Mouse (Mus musculus): ENCODE measurements around the gene Wdr20. TPM values are rescaled to one million over a fixed set of nuclear protein-coding genes. Genes with fewer than 3 reads are reported as not detected.

Gene Wdr20
- polyA plus RNA-seq, 1 experiment from 2014 or later = 22.1 TPM

GRCm38 (mm10) chr12:110764531-110764930 lies 26.8 kb downstream of the Wdr20 start:
- H3K27ac ChIP-seq = no peak overlapping the region
- H3K27me3 ChIP-seq = no peaks in the 10 kb centered on the region

DNA sequence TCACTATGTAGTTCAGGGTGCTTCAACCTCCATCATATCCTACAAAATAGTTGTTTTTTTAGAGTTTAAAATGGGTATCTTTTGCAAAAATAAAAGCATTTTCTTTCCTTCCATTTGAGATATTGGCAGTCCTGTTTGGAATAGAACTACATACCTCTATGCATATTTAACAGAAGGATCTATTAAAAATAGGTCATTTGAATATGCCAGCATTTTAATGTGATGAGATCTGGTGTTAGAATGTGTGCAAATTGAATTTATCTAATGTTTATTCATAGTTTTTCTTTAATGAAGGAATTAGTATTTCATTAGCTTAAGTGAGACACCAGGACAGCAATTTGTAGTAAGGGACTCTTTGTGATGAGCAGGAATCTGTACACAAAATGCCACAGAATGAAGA lies 30.8 kb downstream of the Wdr20 start:
- Histone ChIP-seq H3K4me2 (no peak overlapping the region), H3K9ac (no peak overlapping the region), H3K27ac (no peak overlapping the region), H3K9me3 (no peaks in the 10 kb centered on the region), H3K4me3 (no peak overlapping the region), H3K36me3 (no peaks in the 10 kb centered on the region), H3K4me1 (0 out of 2 replicates have a peak, but pooled peaks cover 4% of the 10 kb centered on the region), H3K27me3 (no peaks in the 10 kb centered on the region)
- no peak for ATAC-seq (ENCODE audit: insufficient number of reproducible peaks, low FRiP score, low TSS enrichment, low read depth)

More at GRCm38 (mm10) chr12:110764531-110764930, 26.8 kb downstream of the Wdr20 start:
- no peak overlapping the region for H3K9ac ChIP-seq
- no peak overlapping the region for H3K4me2 ChIP-seq
- H3K36me3 ChIP-seq = no peaks in the 10 kb centered on the region
- no peak for ATAC-seq (ENCODE audit: insufficient number of reproducible peaks, low FRiP score, low TSS enrichment, low read depth)
- WGBS = 85% methylated on average over 5 of the region's 5 CpGs
- no peaks in the 10 kb centered on the region for H3K9me3 ChIP-seq
- H3K4me3 ChIP-seq = no peak overlapping the region
- H3K4me1 ChIP-seq = 0 out of 2 replicates have a peak, but pooled peaks cover 8% of the 10 kb centered on the region

- H3K36me3 ChIP-seq = no peaks in the 10 kb centered on the region
- H3K4me2 ChIP-seq = no peak overlapping the region
- WGBS = 41% methylated on average over 6 of the region's 6 CpGs
- no peaks in the 10 kb centered on the region for H3K27me3 ChIP-seq
- 0 out of 2 replicates have a peak overlapping the region, but pooled peaks have one; percentile 22 for H3K27ac ChIP-seq
- H3K4me3 ChIP-seq = no peak overlapping the region
- 0 out of 2 replicates have a peak, but pooled peaks cover 4% of the 10 kb centered on the region for H3K4me1 ChIP-seq
- no peaks in the 10 kb centered on the region for H3K9me3 ChIP-seq
- H3K9ac ChIP-seq = no peak overlapping the region
- no peak for ATAC-seq (ENCODE audit: insufficient number of reproducible peaks, low FRiP score, low TSS enrichment, low read depth)
Observed at GRCm38 (mm10) chr12:110769660-110770297, 32.0 kb downstream of the Wdr20 start.

GRCm38 (mm10) chr12:110770479-110771247 lies 32.9 kb downstream of the Wdr20 start:
- no peak overlapping the region for H3K4me2 ChIP-seq
- WGBS = 89% methylated on average over 10 of the region's 10 CpGs
- H3K27me3 ChIP-seq = no peaks in the 10 kb centered on the region
- no peak overlapping the region for H3K9ac ChIP-seq
- H3K27ac ChIP-seq = no peak overlapping the region
- H3K4me3 ChIP-seq = no peak overlapping the region
- ATAC-seq (ENCODE audit: insufficient number of reproducible peaks, low FRiP score, low TSS enrichment, low read depth) = no peak
- H3K36me3 ChIP-seq = no peaks in the 10 kb centered on the region
- H3K9me3 ChIP-seq = no peaks in the 10 kb centered on the region
- 0 out of 2 replicates have a peak, but pooled peaks cover 4% of the 10 kb centered on the region for H3K4me1 ChIP-seq

DNA sequence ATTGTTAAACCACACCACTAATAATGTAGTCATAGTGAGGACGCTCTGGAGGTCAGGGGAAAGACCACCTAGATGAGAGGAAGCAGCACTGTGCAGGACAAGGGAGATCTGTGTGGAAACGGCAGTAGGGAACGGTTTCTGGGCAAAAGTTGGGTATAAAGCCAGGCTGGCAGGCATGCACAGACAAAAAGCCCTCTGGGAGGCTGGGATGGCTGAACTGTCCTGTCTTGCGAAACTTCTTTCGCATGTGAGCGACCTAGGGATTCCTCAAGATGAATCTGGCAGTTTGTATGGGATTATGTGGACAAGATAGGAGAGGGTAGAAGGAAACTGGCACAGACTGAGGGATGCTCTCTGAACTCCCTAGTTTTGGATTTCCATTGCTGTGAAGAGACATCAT lies 34.2 kb downstream of the Wdr20 start:
- H3K27me3 ChIP-seq = no peaks in the 10 kb centered on the region
- 0 out of 2 replicates have a peak, but pooled peaks cover 4% of the 10 kb centered on the region for H3K4me1 ChIP-seq
- no peaks in the 10 kb centered on the region for H3K36me3 ChIP-seq
- WGBS = 88% methylated on average over 6 of the region's 6 CpGs
- no peak for ATAC-seq (ENCODE audit: insufficient number of reproducible peaks, low FRiP score, low TSS enrichment, low read depth)
- H3K4me3 ChIP-seq = no peak overlapping the region
- H3K9ac ChIP-seq = no peak overlapping the region
- H3K27ac ChIP-seq = no peak overlapping the region
- no peaks in the 10 kb centered on the region for H3K9me3 ChIP-seq
- no peak overlapping the region for H3K4me2 ChIP-seq

DNA sequence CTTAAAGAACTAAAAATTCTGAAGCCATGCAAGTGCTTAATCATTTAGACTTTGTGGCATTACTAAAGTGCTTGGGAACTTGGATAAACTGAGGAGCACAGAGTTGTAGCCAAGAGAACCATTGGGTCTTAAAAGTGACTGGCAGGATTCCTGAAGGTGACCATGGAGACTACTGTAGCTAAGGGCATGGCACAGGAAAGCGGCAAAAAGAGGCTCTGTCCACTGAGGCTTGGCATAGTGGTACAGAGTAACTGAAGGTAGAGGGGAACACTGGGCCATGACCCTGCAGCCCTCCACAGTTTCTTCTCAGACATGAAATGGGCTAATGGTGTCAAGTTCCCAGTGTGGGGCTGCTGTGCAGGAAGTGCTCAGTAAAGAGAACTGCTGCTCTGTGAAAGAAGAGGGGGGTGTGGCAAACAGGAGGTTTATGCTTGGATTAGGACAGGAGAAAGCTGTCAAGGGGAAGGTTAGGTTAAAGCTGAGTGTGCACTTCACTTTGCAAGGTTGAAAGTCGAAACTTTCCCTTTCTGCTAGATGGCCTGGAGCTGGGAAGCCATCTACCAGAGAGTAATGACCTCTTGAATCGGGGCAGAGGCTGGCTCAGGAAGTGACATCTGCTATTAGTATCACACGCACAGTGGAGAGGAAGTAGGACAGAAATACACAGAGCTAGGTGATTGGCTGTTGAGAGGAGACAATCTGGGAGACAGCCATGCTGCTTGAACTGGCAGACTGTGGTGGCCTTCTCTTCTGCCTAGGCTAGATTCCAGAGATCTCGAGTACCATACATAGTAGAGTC lies 38.1 kb downstream of the Wdr20 start:
- ATAC-seq (ENCODE audit: insufficient number of reproducible peaks, low FRiP score, low TSS enrichment, low read depth) = no peak
- Histone ChIP-seq H3K27me3 (no peaks in the 10 kb centered on the region), H3K4me3 (no peak overlapping the region), H3K4me1 (no peaks in the 10 kb centered on the region), H3K4me2 (no peak overlapping the region), H3K9me3 (no peaks in the 10 kb centered on the region), H3K27ac (no peak overlapping the region), H3K9ac (no peak overlapping the region), H3K36me3 (peaks cover 11% of the 10 kb centered on the region)
- WGBS = 66% methylated on average over 5 of the region's 5 CpGs

- Histone ChIP-seq H3K9me3 (no peaks in the 10 kb centered on the region), H3K27me3 (no peaks in the 10 kb centered on the region), H3K9ac (no peak overlapping the region), H3K4me1 (no peaks in the 10 kb centered on the region), H3K4me2 (no peak overlapping the region), H3K36me3 (peaks cover 29% of the 10 kb centered on the region), H3K4me3 (no peak overlapping the region), H3K27ac (no peak overlapping the region)
- 78% methylated on average over 5 of the region's 5 CpGs for WGBS
- ATAC-seq (ENCODE audit: insufficient number of reproducible peaks, low FRiP score, low TSS enrichment, low read depth) = no peak
Observed at GRCm38 (mm10) chr12:110777853-110778252, 40.1 kb downstream of the Wdr20 start.

DNA sequence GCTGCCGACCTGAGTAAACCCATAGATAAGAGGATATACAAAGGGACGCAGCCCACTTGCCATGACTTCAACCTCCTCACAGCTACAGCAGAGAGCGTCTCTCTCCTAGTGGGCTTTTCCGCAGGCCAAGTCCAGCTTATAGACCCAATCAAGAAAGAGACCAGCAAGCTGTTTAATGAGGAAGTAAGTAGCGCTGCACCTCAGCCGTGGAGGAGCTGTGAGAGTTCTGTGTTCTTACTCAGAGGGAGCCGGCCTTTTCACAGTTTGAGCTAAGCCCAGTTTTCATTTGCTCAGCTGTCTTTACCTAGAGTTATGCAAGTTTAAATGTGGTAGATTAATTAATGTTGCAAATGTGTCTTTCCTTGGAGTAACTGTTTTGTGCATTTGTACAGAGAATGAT lies 41.6 kb downstream of the Wdr20 start:
- WGBS = 82% methylated on average over 7 of the region's 7 CpGs

GRCm38 (mm10) chr12:110781181-110781580 lies 43.4 kb downstream of the Wdr20 start:
- Histone ChIP-seq H3K4me2 (no peak overlapping the region), H3K4me1 (no peaks in the 10 kb centered on the region), H3K27me3 (no peaks in the 10 kb centered on the region), H3K27ac (no peak overlapping the region), H3K36me3 (peaks cover 44% of the 10 kb centered on the region), H3K9ac (no peak overlapping the region), H3K9me3 (no peaks in the 10 kb centered on the region), H3K4me3 (no peak overlapping the region)
- WGBS = 77% methylated on average over 8 of the region's 8 CpGs
- no peak for ATAC-seq (ENCODE audit: insufficient number of reproducible peaks, low FRiP score, low TSS enrichment, low read depth)

More for the DNA sequence above, 41.6 kb downstream of the Wdr20 start:
- no peak overlapping the region for H3K4me3 ChIP-seq
- no peaks in the 10 kb centered on the region for H3K9me3 ChIP-seq
- H3K4me1 ChIP-seq = no peaks in the 10 kb centered on the region
- H3K27me3 ChIP-seq = no peaks in the 10 kb centered on the region
- no peak overlapping the region for H3K27ac ChIP-seq
- ATAC-seq (ENCODE audit: insufficient number of reproducible peaks, low FRiP score, low TSS enrichment, low read depth) = no peak
- H3K4me2 ChIP-seq = no peak overlapping the region
- H3K36me3 ChIP-seq = peaks cover 35% of the 10 kb centered on the region
- no peak overlapping the region for H3K9ac ChIP-seq

DNA sequence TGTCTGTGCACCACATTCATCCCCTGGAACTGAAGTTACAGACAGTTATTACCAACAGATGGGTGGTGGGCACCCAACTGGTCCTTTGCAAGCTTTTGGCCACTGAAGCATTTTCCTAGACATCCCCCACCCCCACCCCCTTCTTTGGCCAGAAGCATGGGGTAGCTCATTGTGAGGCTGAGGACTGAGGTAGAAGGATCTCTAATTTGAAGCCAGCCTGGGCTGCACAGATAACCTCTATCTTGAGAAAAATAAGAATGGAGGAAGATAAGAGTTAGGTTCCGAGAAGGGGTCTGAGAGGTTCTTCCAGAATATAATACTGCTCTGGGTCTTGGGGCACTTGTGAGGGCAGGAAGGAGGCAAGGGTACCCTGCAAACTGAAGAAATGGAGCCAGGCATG lies 44.5 kb downstream of the Wdr20 start:
- Histone ChIP-seq H3K27me3 (no peaks in the 10 kb centered on the region), H3K4me1 (no peaks in the 10 kb centered on the region), H3K36me3 (peaks cover 44% of the 10 kb centered on the region), H3K4me2 (no peak overlapping the region), H3K9me3 (no peaks in the 10 kb centered on the region), H3K9ac (no peak overlapping the region), H3K27ac (no peak overlapping the region), H3K4me3 (no peak overlapping the region)
- ATAC-seq (ENCODE audit: insufficient number of reproducible peaks, low FRiP score, low TSS enrichment, low read depth) = no peak
- WGBS = 84% methylated on average over 1 of the region's 1 CpGs

- no peak overlapping the region for H3K4me3 ChIP-seq
- H3K4me2 ChIP-seq = no peak overlapping the region
- no peak for ATAC-seq (ENCODE audit: insufficient number of reproducible peaks, low FRiP score, low TSS enrichment, low read depth)
- H3K27ac ChIP-seq = no peak overlapping the region
- no peak overlapping the region for H3K9ac ChIP-seq
- WGBS = 90% methylated on average over 2 of the region's 2 CpGs
- H3K36me3 ChIP-seq = peaks cover 44% of the 10 kb centered on the region
- no peaks in the 10 kb centered on the region for H3K9me3 ChIP-seq
- H3K27me3 ChIP-seq = no peaks in the 10 kb centered on the region
- no peaks in the 10 kb centered on the region for H3K4me1 ChIP-seq
Observed at GRCm38 (mm10) chr12:110784211-110784610, 46.5 kb downstream of the Wdr20 start.

DNA sequence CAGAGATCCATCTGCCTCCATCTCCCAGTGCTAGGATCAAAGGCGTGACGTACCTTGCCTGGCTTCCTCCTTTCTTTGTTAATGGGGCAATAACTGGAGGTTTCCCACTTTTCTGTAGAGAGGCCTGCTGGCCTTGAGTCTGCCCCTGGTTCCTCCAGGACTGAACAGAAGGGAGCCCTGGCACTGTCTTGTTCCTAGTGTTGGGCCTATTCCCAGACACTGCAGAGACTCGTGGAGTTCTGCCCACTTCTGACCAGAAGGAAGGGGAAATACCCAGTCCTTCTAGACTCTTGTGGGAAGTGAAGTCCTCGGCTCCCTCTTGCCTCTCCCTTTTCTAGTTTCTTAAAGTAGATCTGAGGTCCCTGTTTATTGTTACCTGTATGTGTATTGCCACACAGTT lies 48.5 kb downstream of the Wdr20 start:
- Histone ChIP-seq H3K4me1 (0 out of 2 replicates have a peak, but pooled peaks cover 4% of the 10 kb centered on the region), H3K27me3 (no peaks in the 10 kb centered on the region), H3K4me2 (no peak overlapping the region), H3K36me3 (peaks cover 29% of the 10 kb centered on the region), H3K4me3 (no peak overlapping the region), H3K9ac (no peak overlapping the region), H3K27ac (no peak overlapping the region), H3K9me3 (no peaks in the 10 kb centered on the region)
- ATAC-seq (ENCODE audit: insufficient number of reproducible peaks, low FRiP score, low TSS enrichment, low read depth) = no peak
- 80% methylated on average over 4 of the region's 4 CpGs for WGBS

Data from limb, embryonic 15.5 days (tissue).